Mouse (Mus musculus): ENCODE results near the gene Stac3. TPM values are rescaled to one million over a fixed set of nuclear protein-coding genes. Genes with fewer than 3 reads are reported as not detected.

The Stac3 gene
- total and polyA plus RNA-seq, 2 experiments from 2014 or later: 0.30 TPM; not detected in 1

GRCm38 (mm10) chr10:127543916-127544315, 42.4 kb downstream of the Stac3 start:
- H3K9ac ChIP-seq (replicated peaks; ENCODE audit: low read depth, low read length): no peak overlapping the region
- ATAC-seq (ENCODE audit: insufficient read depth, low read depth) (no peak), DNase-seq (ENCODE audit: low spot score) (no peak)
- no peaks in the 10 kb centered on the region for H3K9me3 ChIP-seq (replicated peaks; ENCODE audit: control insufficient read depth, low read length)
- 0 out of 2 replicates have a peak, but pooled peaks cover under 1% of the 10 kb centered on the region for H3K27me3 ChIP-seq (ENCODE audit: control insufficient read depth, insufficient read depth, low read length)
- 73% methylated on average over 3 of the region's 3 CpGs for WGBS
- no peaks in the 10 kb centered on the region; the same call in 1 of the 2 replicates for H3K4me1 ChIP-seq (ENCODE audit: control insufficient read depth, insufficient read depth)
- no peak for TF ChIP-seq EP300 (IDR thresholded peaks at IDR 0.05; ENCODE audit: low read depth)
- no peak for TF ChIP-seq CTCF (IDR thresholded peaks at IDR 0.05; ENCODE audit: low read depth)
- H3K27ac ChIP-seq (ENCODE audit: low read depth): no peak overlapping the region
- H3K4me3 ChIP-seq (ENCODE audit: low read depth, low read length): no peak overlapping the region
- H3K36me3 ChIP-seq (replicated peaks; ENCODE audit: control insufficient read depth, insufficient read depth, low read length): 0 out of 2 replicates have a peak, but pooled peaks cover 6% of the 10 kb centered on the region
- H3K4me2 ChIP-seq (ENCODE audit: low read depth, low read length): no peak overlapping the region

- DNase-seq (ENCODE audit: low spot score) (no peak), ATAC-seq (ENCODE audit: insufficient read depth, low read depth) (no peak)
- Histone ChIP-seq H3K9ac (replicated peaks; ENCODE audit: low read depth, low read length) (no peak overlapping the region), H3K4me2 (ENCODE audit: low read depth, low read length) (no peak overlapping the region), H3K27me3 (ENCODE audit: control insufficient read depth, insufficient read depth, low read length) (no peaks in the 10 kb centered on the region), H3K9me3 (replicated peaks; ENCODE audit: control insufficient read depth, low read length) (no peaks in the 10 kb centered on the region), H3K4me1 (ENCODE audit: control insufficient read depth, insufficient read depth) (no peaks in the 10 kb centered on the region; the same call in 1 of the 2 replicates), H3K27ac (ENCODE audit: low read depth) (no peak overlapping the region), H3K36me3 (replicated peaks; ENCODE audit: control insufficient read depth, insufficient read depth, low read length) (0 out of 2 replicates have a peak, but pooled peaks cover 6% of the 10 kb centered on the region), H3K4me3 (ENCODE audit: low read depth, low read length) (no peak overlapping the region)
- no peak for TF ChIP-seq CTCF (IDR thresholded peaks at IDR 0.05; ENCODE audit: low read depth)
- no peak for TF ChIP-seq EP300 (IDR thresholded peaks at IDR 0.05; ENCODE audit: low read depth)
- WGBS: 86% methylated on average over 20 of the region's 20 CpGs
These were observed 42.9 kb downstream of the Stac3 start for GRCm38 (mm10) chr10:127544375-127544774.

DNA sequence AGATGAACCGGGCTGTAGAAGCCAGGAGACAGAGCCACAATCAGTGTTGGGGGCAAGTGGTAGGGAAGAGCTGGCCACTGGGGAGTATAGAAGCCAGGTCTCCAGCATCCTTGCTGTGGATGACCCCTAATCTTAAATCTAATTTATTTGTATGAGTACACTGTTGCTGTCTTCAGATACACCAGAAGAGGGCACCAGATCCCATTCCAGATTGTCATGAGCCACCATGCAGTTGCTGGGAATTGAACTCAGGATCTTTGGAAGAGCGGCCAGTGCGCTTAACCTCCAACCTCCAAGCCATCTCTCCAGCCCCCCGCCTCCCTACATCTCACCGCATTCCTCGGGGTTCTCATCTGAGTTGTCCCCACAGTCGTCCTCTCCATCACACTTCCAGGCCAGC, 45.0 kb downstream of the Stac3 start:
- H3K9ac ChIP-seq (replicated peaks; ENCODE audit: low read depth, low read length): no peak overlapping the region
- no peak for DNase-seq (ENCODE audit: low spot score)
- no peaks in the 10 kb centered on the region for H3K9me3 ChIP-seq (replicated peaks; ENCODE audit: control insufficient read depth, low read length)
- no peaks in the 10 kb centered on the region; the same call in 1 of the 2 replicates for H3K4me1 ChIP-seq (ENCODE audit: control insufficient read depth, insufficient read depth)
- ATAC-seq (ENCODE audit: insufficient read depth, low read depth): no peak
- TF ChIP-seq CTCF (IDR thresholded peaks at IDR 0.05; ENCODE audit: low read depth) (peak; percentile 38), EP300 (IDR thresholded peaks at IDR 0.05; ENCODE audit: low read depth) (no peak)
- 84% methylated on average over 7 of the region's 7 CpGs for WGBS
- peaks cover 6% of the 10 kb centered on the region; the same call in 1 of the 2 replicates for H3K36me3 ChIP-seq (replicated peaks; ENCODE audit: control insufficient read depth, insufficient read depth, low read length)
- no peaks in the 10 kb centered on the region for H3K27me3 ChIP-seq (ENCODE audit: control insufficient read depth, insufficient read depth, low read length)
- H3K4me2 ChIP-seq (ENCODE audit: low read depth, low read length): no peak overlapping the region
- no peak overlapping the region for H3K27ac ChIP-seq (ENCODE audit: low read depth)
- H3K4me3 ChIP-seq (ENCODE audit: low read depth, low read length): no peak overlapping the region

GRCm38 (mm10) chr10:127548236-127548635, 46.8 kb downstream of the Stac3 start:
- no peak overlapping the region for H3K4me3 ChIP-seq (ENCODE audit: low read depth, low read length)
- H3K27ac ChIP-seq (ENCODE audit: low read depth): no peak overlapping the region
- no peak overlapping the region for H3K4me2 ChIP-seq (ENCODE audit: low read depth, low read length)
- H3K4me1 ChIP-seq (ENCODE audit: control insufficient read depth, insufficient read depth): no peaks in the 10 kb centered on the region
- DNase-seq (ENCODE audit: low spot score): no peak
- H3K36me3 ChIP-seq (replicated peaks; ENCODE audit: control insufficient read depth, insufficient read depth, low read length): peaks cover 6% of the 10 kb centered on the region; the same call in 1 of the 2 replicates
- no peak for ATAC-seq (ENCODE audit: insufficient read depth, low read depth)
- no peak overlapping the region for H3K9ac ChIP-seq (replicated peaks; ENCODE audit: low read depth, low read length)
- H3K9me3 ChIP-seq (replicated peaks; ENCODE audit: control insufficient read depth, low read length): no peaks in the 10 kb centered on the region
- no peaks in the 10 kb centered on the region for H3K27me3 ChIP-seq (ENCODE audit: control insufficient read depth, insufficient read depth, low read length)
- TF ChIP-seq EP300 (IDR thresholded peaks at IDR 0.05; ENCODE audit: low read depth) (no peak), CTCF (IDR thresholded peaks at IDR 0.05; ENCODE audit: low read depth) (no peak)
- 91% methylated on average over 15 of the region's 15 CpGs for WGBS

- TF ChIP-seq CTCF (IDR thresholded peaks at IDR 0.05; ENCODE audit: low read depth) (no peak), EP300 (IDR thresholded peaks at IDR 0.05; ENCODE audit: low read depth) (no peak)
- Histone ChIP-seq H3K27me3 (ENCODE audit: control insufficient read depth, insufficient read depth, low read length) (no peaks in the 10 kb centered on the region), H3K9ac (replicated peaks; ENCODE audit: low read depth, low read length) (no peak overlapping the region), H3K9me3 (replicated peaks; ENCODE audit: control insufficient read depth, low read length) (no peaks in the 10 kb centered on the region), H3K36me3 (replicated peaks; ENCODE audit: control insufficient read depth, insufficient read depth, low read length) (peaks cover 14% of the 10 kb centered on the region; the same call in 1 of the 2 replicates), H3K27ac (ENCODE audit: low read depth) (no peak overlapping the region), H3K4me1 (ENCODE audit: control insufficient read depth, insufficient read depth) (no peaks in the 10 kb centered on the region), H3K4me2 (ENCODE audit: low read depth, low read length) (no peak overlapping the region), H3K4me3 (ENCODE audit: low read depth, low read length) (no peak overlapping the region)
- no peak for ATAC-seq (ENCODE audit: insufficient read depth, low read depth)
- 88% methylated on average over 17 of the region's 17 CpGs for WGBS
- no peak for DNase-seq (ENCODE audit: low spot score)
These were observed 48.4 kb downstream of the Stac3 start for GRCm38 (mm10) chr10:127549892-127550291.

DNA sequence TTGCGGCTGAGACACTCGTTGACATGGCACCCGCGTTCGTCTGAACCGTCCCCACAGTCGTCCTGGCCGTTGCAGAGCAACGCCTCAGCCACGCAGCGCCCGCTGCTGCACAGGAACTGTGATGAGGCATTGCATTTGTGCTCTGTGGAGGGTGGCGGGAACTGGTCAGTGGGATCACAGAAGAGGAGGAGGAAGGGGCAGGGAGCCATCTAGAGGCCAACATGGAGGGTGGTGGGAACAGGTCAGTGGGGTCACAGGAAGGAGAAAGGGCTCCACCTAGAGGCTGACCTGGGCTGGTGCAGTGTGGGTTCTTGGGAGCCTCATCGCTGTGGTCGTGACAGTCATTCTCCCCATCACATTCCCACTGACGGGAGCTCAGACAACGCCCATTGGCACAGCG, 54.2 kb downstream of the Stac3 start:
- TF ChIP-seq CTCF (IDR thresholded peaks at IDR 0.05; ENCODE audit: low read depth) (peak; percentile 44), EP300 (IDR thresholded peaks at IDR 0.05; ENCODE audit: low read depth) (no peak)
- no peaks in the 10 kb centered on the region for H3K9me3 ChIP-seq (replicated peaks; ENCODE audit: control insufficient read depth, low read length)
- no peak overlapping the region for H3K9ac ChIP-seq (replicated peaks; ENCODE audit: low read depth, low read length)
- WGBS: 81% methylated on average over 18 of the region's 18 CpGs
- ATAC-seq (ENCODE audit: insufficient read depth, low read depth) (no peak; the same call in 1 of the 2 replicates), DNase-seq (ENCODE audit: low spot score) (no peak)
- H3K4me1 ChIP-seq (ENCODE audit: control insufficient read depth, insufficient read depth): no peaks in the 10 kb centered on the region
- no peak overlapping the region for H3K4me3 ChIP-seq (ENCODE audit: low read depth, low read length)
- H3K36me3 ChIP-seq (replicated peaks; ENCODE audit: control insufficient read depth, insufficient read depth, low read length): peaks cover 27% of the 10 kb centered on the region
- H3K27ac ChIP-seq (ENCODE audit: low read depth): no peak overlapping the region
- H3K27me3 ChIP-seq (ENCODE audit: control insufficient read depth, insufficient read depth, low read length): no peaks in the 10 kb centered on the region
- no peak overlapping the region for H3K4me2 ChIP-seq (ENCODE audit: low read depth, low read length)
